Mouse (Mus musculus): ENCODE results near the gene Apoa2. TPM values are rescaled to one million over a fixed set of nuclear protein-coding genes. Genes with fewer than 3 reads are reported as not detected.

The Apoa2 gene
- polyA plus RNA-seq, 1 experiment, result 20.8 TPM

DNA sequence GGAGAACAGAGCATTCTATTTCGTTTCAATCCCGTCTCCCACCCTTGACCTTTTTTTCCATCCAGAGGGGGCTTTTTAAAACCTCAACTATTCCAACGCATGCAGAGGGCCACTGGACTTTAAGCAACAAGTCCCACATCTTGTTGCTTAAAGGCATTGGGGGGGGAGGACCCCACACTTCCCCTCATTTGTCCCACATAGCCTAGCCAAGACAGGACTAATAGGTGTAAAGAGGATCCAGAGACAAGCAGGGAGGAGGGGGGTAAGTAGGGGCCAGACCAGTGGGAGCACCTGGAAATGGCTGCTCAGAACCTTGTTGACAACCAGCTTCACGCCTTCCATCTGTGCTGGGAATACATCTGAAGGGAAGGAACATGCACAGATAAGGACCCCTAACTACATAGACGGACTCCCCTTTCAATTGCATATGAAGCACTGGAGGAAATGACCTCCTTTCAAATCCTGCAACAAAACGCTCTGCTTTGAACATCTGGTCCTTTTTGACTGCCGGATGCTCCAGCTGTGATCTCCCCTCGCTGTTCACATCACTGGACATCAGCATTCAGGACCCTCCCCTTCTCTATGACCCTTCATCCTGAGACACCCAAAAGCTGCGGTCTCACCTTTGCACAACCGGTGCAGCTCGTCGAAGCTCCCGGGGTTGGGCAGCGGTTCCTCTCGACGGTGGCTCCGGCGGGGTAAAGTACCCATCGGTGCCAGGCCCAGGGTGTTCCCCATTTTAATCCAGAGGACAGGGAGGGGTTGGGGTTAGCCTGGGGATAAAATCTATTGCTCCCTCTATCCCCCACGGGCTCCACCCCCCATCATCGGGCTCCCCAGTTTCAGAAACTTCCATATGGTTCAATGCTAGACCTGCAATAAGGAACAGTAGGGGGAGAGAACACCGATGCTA lies 3.3 kb upstream of the Apoa2 start:
- Histone ChIP-seq H3K27me3 (replicated peaks; ENCODE audit: control insufficient read depth, insufficient read depth, low read length) (no peaks in the 10 kb centered on the region), H3K27ac (ENCODE audit: insufficient read depth, low read depth, low read length) (no peak overlapping the region), H3K36me3 (ENCODE audit: control insufficient read depth, insufficient read depth, low read length) (no peaks in the 10 kb centered on the region), H3K4me1 (ENCODE audit: control insufficient read depth, insufficient read depth, low read length) (peaks cover 5% of the 10 kb centered on the region; the same call in 1 of the 2 replicates), H3K4me3 (ENCODE audit: insufficient read depth, low read depth, low read length) (peak overlapping the region; percentile 87)
- WGBS, result 4% methylated on average over 22 of the region's 22 CpGs
- TF ChIP-seq CTCF (conservative IDR thresholded peaks at IDR 0.05; ENCODE audit: insufficient read depth, insufficient read length, low read depth, low read length) (no peak), POLR2A (IDR thresholded peaks at IDR 0.05; ENCODE audit: low read depth, low read length) (no peak)
- no peak for DNase-seq

DNA sequence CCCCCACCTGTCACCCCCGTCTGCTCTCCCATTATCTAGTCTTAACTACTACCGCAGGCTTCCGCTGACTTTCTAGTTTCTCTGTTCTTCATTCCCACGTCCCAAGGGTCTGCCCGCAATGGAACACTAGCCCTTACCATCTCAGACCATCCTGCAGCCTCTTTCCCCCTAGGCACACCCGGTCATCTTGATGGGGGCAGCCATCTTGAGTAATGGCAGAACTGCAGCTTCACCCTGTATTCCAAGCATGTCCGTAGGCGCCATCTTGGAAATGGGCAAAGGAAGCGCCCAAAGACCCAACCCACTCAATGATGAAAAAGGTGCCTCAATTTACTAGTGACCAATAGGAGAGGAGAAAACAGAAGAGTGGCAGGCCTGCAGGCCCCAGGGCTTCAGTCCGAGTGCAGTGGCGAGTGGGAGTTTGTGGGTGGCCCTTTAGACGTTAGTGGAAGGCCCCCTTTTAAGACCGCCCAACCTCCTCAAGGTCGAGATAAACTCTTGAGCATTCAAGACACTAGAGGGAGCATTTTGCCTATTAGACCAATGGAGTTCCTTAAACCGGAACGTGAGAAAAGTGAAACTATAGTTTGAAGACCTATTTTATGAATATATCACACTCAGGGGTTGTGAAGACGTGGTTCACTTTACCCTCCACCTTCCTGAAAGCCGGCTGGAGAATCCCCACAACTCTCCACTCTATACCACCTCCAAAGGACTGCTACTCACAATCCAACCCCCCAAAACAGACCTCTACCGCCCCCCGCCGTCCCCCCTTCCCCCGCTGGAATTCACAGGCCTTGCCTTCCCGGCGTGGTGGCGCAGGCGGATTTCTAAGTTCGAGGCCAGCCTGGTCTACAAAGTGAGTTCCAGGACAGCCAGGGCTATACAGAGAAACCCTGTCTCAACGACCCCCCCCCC lies 2.4 kb upstream of the Apoa2 start, which contains the start of gene Tomm40l:
Gene Tomm40l (minus strand): TSS at position 277 of the 918 bp plus-strand sequence.
- peak; percentile 41; the same call in 1 of the 2 replicates for TF ChIP-seq CTCF (conservative IDR thresholded peaks at IDR 0.05; ENCODE audit: insufficient read depth, insufficient read length, low read depth, low read length)
- no peak for TF ChIP-seq POLR2A (IDR thresholded peaks at IDR 0.05; ENCODE audit: low read depth, low read length)
- Histone ChIP-seq H3K4me3 (ENCODE audit: insufficient read depth, low read depth, low read length) (peak within 1 kb of the TSS; percentile 87), H3K4me1 (ENCODE audit: control insufficient read depth, insufficient read depth, low read length) (peaks cover 5% of the 10 kb centered on the region; the same call in 1 of the 2 replicates), H3K27ac (ENCODE audit: insufficient read depth, low read depth, low read length) (peak within 1 kb of the TSS; percentile 54; the same call in 1 of the 2 replicates), H3K27me3 (replicated peaks; ENCODE audit: control insufficient read depth, insufficient read depth, low read length) (no peaks in the 10 kb centered on the region), H3K36me3 (ENCODE audit: control insufficient read depth, insufficient read depth, low read length) (no peaks in the 10 kb centered on the region)
- DNase-seq, result peak; percentile 99
- 2% methylated on average over 28 of the region's 28 CpGs for WGBS

- WGBS, result 74% methylated on average over 6 of the region's 6 CpGs
- no peaks in the 10 kb centered on the region for H3K27me3 ChIP-seq (replicated peaks; ENCODE audit: control insufficient read depth, insufficient read depth, low read length)
- H3K36me3 ChIP-seq (ENCODE audit: control insufficient read depth, insufficient read depth, low read length), result no peaks in the 10 kb centered on the region
- no peak overlapping the region for H3K27ac ChIP-seq (ENCODE audit: insufficient read depth, low read depth, low read length)
- peaks cover 5% of the 10 kb centered on the region; the same call in 1 of the 2 replicates for H3K4me1 ChIP-seq (ENCODE audit: control insufficient read depth, insufficient read depth, low read length)
- no peak for DNase-seq
- H3K4me3 ChIP-seq (ENCODE audit: insufficient read depth, low read depth, low read length), result no peak overlapping the region
- TF ChIP-seq CTCF (conservative IDR thresholded peaks at IDR 0.05; ENCODE audit: insufficient read depth, insufficient read length, low read depth, low read length) (no peak), POLR2A (IDR thresholded peaks at IDR 0.05; ENCODE audit: low read depth, low read length) (no peak)
Measured at GRCm38 (mm10) chr1:171223168-171223567, 1.7 kb upstream of the Apoa2 start.

GRCm38 (mm10) chr1:171223796-171224195 lies 1.1 kb upstream of the Apoa2 start:
- peak; percentile 80 for DNase-seq
- H3K27ac ChIP-seq (ENCODE audit: insufficient read depth, low read depth, low read length), result no peak overlapping the region
- H3K27me3 ChIP-seq (replicated peaks; ENCODE audit: control insufficient read depth, insufficient read depth, low read length), result no peaks in the 10 kb centered on the region
- H3K4me3 ChIP-seq (ENCODE audit: insufficient read depth, low read depth, low read length), result no peak overlapping the region
- no peaks in the 10 kb centered on the region for H3K36me3 ChIP-seq (ENCODE audit: control insufficient read depth, insufficient read depth, low read length)
- TF ChIP-seq POLR2A (IDR thresholded peaks at IDR 0.05; ENCODE audit: low read depth, low read length) (no peak), CTCF (conservative IDR thresholded peaks at IDR 0.05; ENCODE audit: insufficient read depth, insufficient read length, low read depth, low read length) (no peak)
- peaks cover 5% of the 10 kb centered on the region; the same call in 1 of the 2 replicates for H3K4me1 ChIP-seq (ENCODE audit: control insufficient read depth, insufficient read depth, low read length)
- WGBS, result 71% methylated on average over 2 of the region's 2 CpGs

DNA sequence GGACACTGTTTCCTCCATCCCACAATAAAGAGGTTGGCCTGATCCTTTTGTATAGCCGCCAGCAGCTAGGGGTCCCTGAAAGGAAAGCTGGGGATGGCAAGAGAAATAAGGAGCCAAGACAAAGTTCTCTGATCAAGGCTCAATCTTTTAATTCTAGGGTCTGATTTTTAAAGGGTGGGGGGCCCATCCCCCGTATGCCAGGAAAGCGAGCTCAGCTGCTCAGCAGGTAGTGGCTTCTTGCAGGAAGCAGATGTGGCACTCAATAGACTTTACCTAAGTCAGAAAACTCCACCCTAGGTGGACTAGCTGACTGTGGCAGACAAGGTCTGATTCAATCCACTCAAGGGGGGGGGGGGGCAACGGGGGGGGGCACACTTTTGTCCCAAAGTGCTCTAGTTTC lies 1.9 kb downstream of the Apoa2 start:
- WGBS, result 72% methylated on average over 4 of the region's 4 CpGs
- Histone ChIP-seq H3K36me3 (ENCODE audit: control insufficient read depth, insufficient read depth, low read length) (no peaks in the 10 kb centered on the region), H3K4me1 (ENCODE audit: control insufficient read depth, insufficient read depth, low read length) (peaks cover 8% of the 10 kb centered on the region; the same call in 1 of the 2 replicates), H3K27ac (ENCODE audit: insufficient read depth, low read depth, low read length) (no peak overlapping the region), H3K27me3 (replicated peaks; ENCODE audit: control insufficient read depth, insufficient read depth, low read length) (no peaks in the 10 kb centered on the region), H3K4me3 (ENCODE audit: insufficient read depth, low read depth, low read length) (no peak overlapping the region)
- no peak for DNase-seq
- no peak for TF ChIP-seq CTCF (conservative IDR thresholded peaks at IDR 0.05; ENCODE audit: insufficient read depth, insufficient read length, low read depth, low read length)
- no peak for TF ChIP-seq POLR2A (IDR thresholded peaks at IDR 0.05; ENCODE audit: low read depth, low read length)

- no peak for DNase-seq
- no peak for TF ChIP-seq POLR2A (IDR thresholded peaks at IDR 0.05; ENCODE audit: low read depth, low read length)
- no peak for TF ChIP-seq CTCF (conservative IDR thresholded peaks at IDR 0.05; ENCODE audit: insufficient read depth, insufficient read length, low read depth, low read length)
- Histone ChIP-seq H3K27ac (ENCODE audit: insufficient read depth, low read depth, low read length) (no peak overlapping the region), H3K36me3 (ENCODE audit: control insufficient read depth, insufficient read depth, low read length) (no peaks in the 10 kb centered on the region), H3K27me3 (replicated peaks; ENCODE audit: control insufficient read depth, insufficient read depth, low read length) (no peaks in the 10 kb centered on the region), H3K4me1 (ENCODE audit: control insufficient read depth, insufficient read depth, low read length) (peaks cover 8% of the 10 kb centered on the region; the same call in 1 of the 2 replicates), H3K4me3 (ENCODE audit: insufficient read depth, low read depth, low read length) (no peak overlapping the region)
- WGBS, result 100% methylated on average over 1 of the region's 1 CpGs
Measured at GRCm38 (mm10) chr1:171227879-171228278, 3.0 kb downstream of the Apoa2 start.
